Mouse (Mus musculus) lung, postnatal 0 days (tissue): ENCODE measurements around the gene Otub1.

Experiments
- CTCF ChIP-seq: IDR thresholded peaks from 2 replicates; pipeline ENCODE4 v1.5.1; 2016; ENCODE audit warnings: antibody characterized with exemption, mild to moderate bottlenecking
- EP300 ChIP-seq: IDR thresholded peaks from 2 replicates; pipeline ENCODE4 v1.6.1; 2016; ENCODE audit warnings: antibody characterized with exemption, mild to moderate bottlenecking, control low read depth

DNA sequence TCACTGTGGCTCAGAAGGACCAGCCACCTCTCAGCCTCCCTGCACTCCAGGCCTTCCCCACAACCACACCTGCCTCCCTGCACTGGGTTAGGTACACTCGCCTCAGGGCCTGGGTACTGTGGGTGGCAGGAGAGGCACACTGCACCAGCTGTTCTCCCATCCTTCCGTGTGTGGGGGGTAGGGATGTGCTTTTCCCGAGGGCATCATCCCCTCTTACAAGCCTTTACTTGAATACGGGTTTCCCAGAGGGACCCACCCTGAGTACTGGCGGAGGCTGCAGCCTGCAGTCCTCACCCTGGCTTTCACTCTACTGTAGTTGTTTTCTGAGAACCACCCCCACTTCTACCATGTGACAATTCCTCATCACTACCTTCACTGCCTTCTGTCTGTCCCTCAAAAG is 19.0 kb downstream of the Otub1 start:
- no peak for TF ChIP-seq CTCF
- no peak for TF ChIP-seq EP300
